Mouse (Mus musculus): Measurements from ENCODE around the gene Steap3. TPM values are rescaled to one million over a fixed set of nuclear protein-coding genes. Genes with fewer than 3 reads are reported as not detected.

Steap3 gene
- polyA plus RNA-seq, 1 experiment from 2014 or later: 19.3 TPM

DNA sequence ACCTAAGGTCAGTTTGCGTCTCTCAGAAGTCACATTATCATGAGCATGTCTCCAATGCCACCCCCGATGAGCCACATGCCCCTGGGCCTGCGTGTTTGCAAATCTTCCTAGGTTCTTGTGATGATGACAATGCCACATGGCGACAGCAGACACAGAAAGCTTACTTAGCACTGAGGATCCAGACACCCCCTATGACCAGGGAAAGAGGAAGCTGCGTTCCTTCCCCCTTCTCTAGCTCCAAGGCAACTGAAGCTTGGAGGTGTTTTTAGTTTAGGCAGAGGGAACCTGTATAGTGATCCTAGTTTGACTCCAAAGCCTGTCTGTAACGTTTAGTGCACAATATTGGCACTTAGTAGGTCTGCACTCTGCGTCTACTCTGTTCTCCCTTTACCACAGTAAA is 102.2 kb downstream of the Steap3 start:
- no peaks in the 10 kb centered on the region for H3K4me1 ChIP-seq (ENCODE audit: control insufficient read depth in 2 of 2, insufficient read depth in 2 of 2, low read length in 2 of 2)
- H3K27ac ChIP-seq (replicated peaks in 1 of 2; ENCODE audit: control insufficient read depth in 1 of 2, insufficient read depth in 1 of 2, low read depth in 2 of 2, low read length in 2 of 2): no peak overlapping the region
- H3K4me2 ChIP-seq (ENCODE audit: low read length): no peak overlapping the region
- no peak overlapping the region for H3K4me3 ChIP-seq (ENCODE audit: control insufficient read depth in 1 of 2, insufficient read depth in 1 of 2, low read depth in 1 of 2, low read length in 2 of 2)
- H3K9me3 ChIP-seq (ENCODE audit: control insufficient read depth, low read length): no peaks in the 10 kb centered on the region
- no peaks in the 10 kb centered on the region for H3K36me3 ChIP-seq (ENCODE audit: control insufficient read depth, insufficient read depth, low read length)
- ATAC-seq (ENCODE audit: insufficient number of reproducible peaks, insufficient read depth, low FRiP score, low read depth): no peak
- 71% methylated on average over 7 of the region's 7 CpGs for WGBS
- no peaks in the 10 kb centered on the region for H3K27me3 ChIP-seq (ENCODE audit: control insufficient read depth, insufficient read depth, low read length)
- no peak overlapping the region for H3K9ac ChIP-seq (ENCODE audit: low read length)

DNA sequence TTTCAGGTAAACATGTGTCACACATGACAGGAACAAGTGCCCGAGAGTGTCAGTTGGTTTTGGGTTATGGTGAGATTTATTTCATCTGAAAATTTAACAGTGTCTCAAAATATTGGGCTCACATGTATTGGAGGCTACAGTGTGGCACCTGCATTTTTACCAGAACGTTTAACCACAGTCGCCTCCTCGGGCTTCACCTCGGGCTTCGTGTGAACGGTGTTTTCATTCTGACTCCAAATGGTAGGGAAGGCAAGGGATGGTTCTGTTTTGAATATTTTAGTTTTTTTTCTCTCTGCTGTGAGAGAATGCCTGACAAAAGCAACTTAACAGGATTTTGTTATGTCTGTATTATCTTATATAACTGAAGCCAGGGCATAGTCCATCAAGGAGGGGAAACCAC is 103.8 kb downstream of the Steap3 start:
- H3K4me2 ChIP-seq (ENCODE audit: low read length): no peak overlapping the region

DNA sequence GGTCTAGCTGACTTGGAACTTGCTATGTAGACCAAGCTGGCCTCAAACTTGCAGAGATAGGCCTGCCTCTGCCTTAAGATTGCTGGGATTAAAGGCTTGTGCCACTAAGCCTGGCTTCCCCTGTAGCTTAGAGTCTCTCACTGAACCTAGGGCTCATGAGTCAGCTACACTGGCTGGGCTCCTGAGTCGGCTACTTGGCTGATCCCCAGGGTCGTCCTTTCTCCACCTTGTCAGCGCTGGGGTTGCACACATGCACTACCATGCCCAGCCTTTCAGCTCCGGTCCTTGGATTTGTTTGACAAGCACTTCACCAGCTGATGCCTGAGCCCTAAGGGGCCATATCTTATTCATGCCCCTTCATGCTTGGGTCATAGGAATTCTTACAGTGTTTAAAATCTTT is 104.5 kb downstream of the Steap3 start:
- Histone ChIP-seq H3K4me3 (ENCODE audit: control insufficient read depth in 1 of 2, insufficient read depth in 1 of 2, low read depth in 1 of 2, low read length in 2 of 2) (no peak overlapping the region), H3K36me3 (ENCODE audit: control insufficient read depth, insufficient read depth, low read length) (no peaks in the 10 kb centered on the region), H3K9me3 (ENCODE audit: control insufficient read depth, low read length) (no peaks in the 10 kb centered on the region), H3K9ac (ENCODE audit: low read length) (no peak overlapping the region), H3K27ac (replicated peaks in 1 of 2; ENCODE audit: control insufficient read depth in 1 of 2, insufficient read depth in 1 of 2, low read depth in 2 of 2, low read length in 2 of 2) (no peak overlapping the region), H3K27me3 (ENCODE audit: control insufficient read depth, insufficient read depth, low read length) (no peaks in the 10 kb centered on the region), H3K4me1 (ENCODE audit: control insufficient read depth in 2 of 2, insufficient read depth in 2 of 2, low read length in 2 of 2) (no peaks in the 10 kb centered on the region), H3K4me2 (ENCODE audit: low read length) (no peak overlapping the region)
- ATAC-seq (ENCODE audit: insufficient number of reproducible peaks, insufficient read depth, low FRiP score, low read depth): no peak
- WGBS: 52% methylated on average over 4 of the region's 4 CpGs

More for the DNA sequence above, 103.8 kb downstream of the Steap3 start:
- no peaks in the 10 kb centered on the region for H3K27me3 ChIP-seq (ENCODE audit: control insufficient read depth, insufficient read depth, low read length)
- 88% methylated on average over 7 of the region's 7 CpGs for WGBS
- H3K9ac ChIP-seq (ENCODE audit: low read length): no peak overlapping the region
- no peak overlapping the region for H3K27ac ChIP-seq (replicated peaks in 1 of 2; ENCODE audit: control insufficient read depth in 1 of 2, insufficient read depth in 1 of 2, low read depth in 2 of 2, low read length in 2 of 2)
- no peaks in the 10 kb centered on the region for H3K36me3 ChIP-seq (ENCODE audit: control insufficient read depth, insufficient read depth, low read length)
- no peak overlapping the region for H3K4me3 ChIP-seq (ENCODE audit: control insufficient read depth in 1 of 2, insufficient read depth in 1 of 2, low read depth in 1 of 2, low read length in 2 of 2)
- H3K4me1 ChIP-seq (ENCODE audit: control insufficient read depth in 2 of 2, insufficient read depth in 2 of 2, low read length in 2 of 2): no peaks in the 10 kb centered on the region
- ATAC-seq (ENCODE audit: insufficient number of reproducible peaks, insufficient read depth, low FRiP score, low read depth): no peak
- no peaks in the 10 kb centered on the region for H3K9me3 ChIP-seq (ENCODE audit: control insufficient read depth, low read length)

DNA sequence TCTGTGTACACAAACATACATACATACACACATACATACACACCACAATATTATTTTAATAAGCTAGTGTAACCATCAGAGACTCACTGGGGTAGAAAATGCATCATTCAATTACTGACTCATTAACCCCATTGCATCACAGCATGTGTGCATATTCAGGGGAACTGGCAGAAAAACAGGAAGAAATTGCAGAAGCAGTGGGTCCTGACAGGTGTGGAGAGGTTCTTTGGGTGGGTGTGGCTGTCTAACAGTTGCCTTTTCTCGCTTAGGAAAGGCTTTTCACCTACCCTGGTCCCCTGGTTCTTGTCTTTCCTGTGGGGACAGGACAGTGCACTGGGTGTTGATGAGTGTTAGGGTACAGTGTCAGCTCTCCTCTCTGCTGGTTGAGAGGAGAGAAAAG is 109.9 kb downstream of the Steap3 start:
- Histone ChIP-seq H3K4me1 (ENCODE audit: control insufficient read depth in 2 of 2, insufficient read depth in 2 of 2, low read length in 2 of 2) (no peaks in the 10 kb centered on the region), H3K36me3 (ENCODE audit: control insufficient read depth, insufficient read depth, low read length) (no peaks in the 10 kb centered on the region), H3K9me3 (ENCODE audit: control insufficient read depth, low read length) (no peaks in the 10 kb centered on the region), H3K27me3 (ENCODE audit: control insufficient read depth, insufficient read depth, low read length) (no peaks in the 10 kb centered on the region), H3K4me3 (ENCODE audit: control insufficient read depth in 1 of 2, insufficient read depth in 1 of 2, low read depth in 1 of 2, low read length in 2 of 2) (no peak overlapping the region), H3K4me2 (ENCODE audit: low read length) (no peak overlapping the region), H3K27ac (replicated peaks in 1 of 2; ENCODE audit: control insufficient read depth in 1 of 2, insufficient read depth in 1 of 2, low read depth in 2 of 2, low read length in 2 of 2) (no peak overlapping the region), H3K9ac (ENCODE audit: low read length) (no peak overlapping the region)
- ATAC-seq (ENCODE audit: insufficient number of reproducible peaks, insufficient read depth, low FRiP score, low read depth): no peak
- WGBS: 44% methylated on average over 1 of the region's 1 CpGs

DNA sequence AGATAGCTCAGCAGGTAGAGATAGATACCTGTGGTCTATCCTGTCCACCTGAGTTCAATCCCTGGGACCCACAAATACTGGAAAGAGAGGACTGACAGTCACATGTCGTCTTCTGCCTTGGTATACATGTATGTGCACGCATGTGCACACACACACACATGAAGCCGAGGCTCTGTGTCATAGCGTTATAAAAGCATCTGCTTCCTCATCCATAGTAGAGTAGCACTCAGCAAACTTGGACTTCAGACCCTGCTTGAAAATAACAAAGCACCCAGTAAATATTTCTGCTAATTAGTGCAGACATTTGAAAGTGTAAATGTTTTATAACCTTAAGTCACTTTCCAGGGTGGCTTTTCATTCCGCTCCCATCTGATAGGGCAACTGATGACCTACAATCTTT is 111.0 kb downstream of the Steap3 start:
- H3K4me3 ChIP-seq (ENCODE audit: control insufficient read depth in 1 of 2, insufficient read depth in 1 of 2, low read depth in 1 of 2, low read length in 2 of 2): no peak overlapping the region
- H3K27ac ChIP-seq (replicated peaks in 1 of 2; ENCODE audit: control insufficient read depth in 1 of 2, insufficient read depth in 1 of 2, low read depth in 2 of 2, low read length in 2 of 2): no peak overlapping the region
- no peak overlapping the region for H3K4me2 ChIP-seq (ENCODE audit: low read length)
- H3K36me3 ChIP-seq (ENCODE audit: control insufficient read depth, insufficient read depth, low read length): no peaks in the 10 kb centered on the region
- H3K9ac ChIP-seq (ENCODE audit: low read length): no peak overlapping the region
- ATAC-seq (ENCODE audit: insufficient number of reproducible peaks, insufficient read depth, low FRiP score, low read depth): no peak
- no peaks in the 10 kb centered on the region for H3K4me1 ChIP-seq (ENCODE audit: control insufficient read depth in 2 of 2, insufficient read depth in 2 of 2, low read length in 2 of 2)
- WGBS: 85% methylated on average over 5 of the region's 5 CpGs
- no peaks in the 10 kb centered on the region for H3K9me3 ChIP-seq (ENCODE audit: control insufficient read depth, low read length)
- H3K27me3 ChIP-seq (ENCODE audit: control insufficient read depth, insufficient read depth, low read length): no peaks in the 10 kb centered on the region

DNA sequence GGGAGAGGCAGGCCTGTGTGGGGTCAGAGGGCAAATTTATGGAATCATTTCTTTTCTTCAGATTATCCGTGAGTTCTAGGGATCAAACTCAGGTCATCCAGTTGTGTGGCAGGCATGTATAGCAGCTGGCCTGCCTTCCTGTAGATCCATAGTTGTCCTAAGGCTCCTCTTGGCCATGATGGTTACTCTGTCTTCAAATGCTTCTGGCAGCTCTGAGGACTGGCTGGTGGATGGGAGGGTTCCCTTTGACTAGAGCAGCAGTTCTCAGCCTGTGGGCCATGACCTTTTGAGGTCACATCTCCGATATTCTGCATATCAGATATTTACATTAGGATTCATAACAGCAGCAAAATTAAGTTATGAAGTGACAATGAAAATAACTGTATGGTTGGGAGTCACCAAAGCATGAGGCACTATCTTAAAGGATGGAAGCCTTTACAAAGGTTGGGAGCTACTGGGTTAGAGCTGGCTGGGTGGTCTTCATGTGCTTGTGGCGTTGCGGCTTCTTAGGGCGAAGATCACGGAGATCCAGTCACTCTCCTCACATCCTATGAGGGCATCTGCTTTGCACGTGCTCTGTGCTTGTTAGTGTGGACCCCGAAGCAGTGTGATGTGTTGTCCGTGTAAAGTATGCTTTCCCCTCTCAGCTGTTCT is 113.9 kb downstream of the Steap3 start:
- Histone ChIP-seq H3K9me3 (ENCODE audit: control insufficient read depth, low read length) (no peaks in the 10 kb centered on the region), H3K4me2 (ENCODE audit: low read length) (no peak overlapping the region), H3K9ac (ENCODE audit: low read length) (no peak overlapping the region), H3K36me3 (ENCODE audit: control insufficient read depth, insufficient read depth, low read length) (no peaks in the 10 kb centered on the region), H3K27ac (replicated peaks in 1 of 2; ENCODE audit: control insufficient read depth in 1 of 2, insufficient read depth in 1 of 2, low read depth in 2 of 2, low read length in 2 of 2) (no peak overlapping the region), H3K27me3 (ENCODE audit: control insufficient read depth, insufficient read depth, low read length) (no peaks in the 10 kb centered on the region), H3K4me1 (ENCODE audit: control insufficient read depth in 2 of 2, insufficient read depth in 2 of 2, low read length in 2 of 2) (no peaks in the 10 kb centered on the region), H3K4me3 (ENCODE audit: control insufficient read depth in 1 of 2, insufficient read depth in 1 of 2, low read depth in 1 of 2, low read length in 2 of 2) (no peak overlapping the region)
- WGBS: 85% methylated on average over 9 of the region's 9 CpGs
- no peak for ATAC-seq (ENCODE audit: insufficient number of reproducible peaks, insufficient read depth, low FRiP score, low read depth)

DNA sequence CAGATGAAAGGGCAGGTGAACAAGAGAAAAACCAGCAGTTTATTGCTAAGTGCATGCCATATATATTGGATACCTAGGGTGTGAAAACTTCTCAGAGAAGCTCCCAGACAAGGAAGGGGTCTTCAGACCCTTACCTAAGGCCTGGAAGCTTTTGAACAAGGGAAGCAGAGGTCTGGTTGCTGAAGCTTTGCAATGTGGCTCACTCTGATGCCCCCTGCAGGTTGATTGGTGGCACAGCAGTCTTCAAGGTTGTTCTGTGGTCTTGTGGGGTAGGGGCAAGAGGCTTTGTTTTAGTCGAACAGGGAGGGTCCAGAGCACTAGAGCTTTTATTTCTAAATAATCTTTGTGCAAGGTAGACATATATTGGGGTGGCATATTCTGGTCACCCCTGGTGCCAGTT is 117.2 kb downstream of the Steap3 start:
- no peaks in the 10 kb centered on the region for H3K27me3 ChIP-seq (ENCODE audit: control insufficient read depth, insufficient read depth, low read length)
- no peak overlapping the region for H3K9ac ChIP-seq (ENCODE audit: low read length)
- no peaks in the 10 kb centered on the region for H3K9me3 ChIP-seq (ENCODE audit: control insufficient read depth, low read length)
- no peaks in the 10 kb centered on the region for H3K36me3 ChIP-seq (ENCODE audit: control insufficient read depth, insufficient read depth, low read length)
- WGBS: 14% methylated on average over 1 of the region's 1 CpGs
- no peak overlapping the region for H3K4me2 ChIP-seq (ENCODE audit: low read length)
- no peak for ATAC-seq (ENCODE audit: insufficient number of reproducible peaks, insufficient read depth, low FRiP score, low read depth)
- no peak overlapping the region for H3K27ac ChIP-seq (replicated peaks in 1 of 2; ENCODE audit: control insufficient read depth in 1 of 2, insufficient read depth in 1 of 2, low read depth in 2 of 2, low read length in 2 of 2)
- no peak overlapping the region for H3K4me3 ChIP-seq (ENCODE audit: control insufficient read depth in 1 of 2, insufficient read depth in 1 of 2, low read depth in 1 of 2, low read length in 2 of 2)
- H3K4me1 ChIP-seq (ENCODE audit: control insufficient read depth in 2 of 2, insufficient read depth in 2 of 2, low read length in 2 of 2): no peaks in the 10 kb centered on the region

DNA sequence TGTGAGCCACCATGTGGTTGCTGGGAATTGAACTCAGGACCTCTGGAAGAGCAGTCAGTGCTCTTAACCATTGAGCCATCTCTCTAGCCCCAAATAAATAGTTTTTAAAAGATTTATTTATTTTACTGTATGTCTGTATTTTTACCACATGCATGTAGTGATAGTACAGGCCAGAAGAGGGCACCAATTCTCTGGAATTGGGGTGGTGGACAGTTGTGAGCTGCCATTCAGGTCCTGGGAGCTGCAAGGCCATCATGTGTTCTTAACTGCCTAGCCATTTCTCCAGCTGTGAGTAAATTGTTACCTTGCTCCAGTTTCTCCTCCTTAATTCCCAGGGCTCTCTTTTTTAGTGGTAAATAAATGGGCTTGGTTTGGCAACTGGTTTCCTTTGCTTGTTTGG is 118.3 kb downstream of the Steap3 start:
- Histone ChIP-seq H3K36me3 (ENCODE audit: control insufficient read depth, insufficient read depth, low read length) (no peaks in the 10 kb centered on the region), H3K4me1 (ENCODE audit: control insufficient read depth in 2 of 2, insufficient read depth in 2 of 2, low read length in 2 of 2) (no peaks in the 10 kb centered on the region), H3K27ac (replicated peaks in 1 of 2; ENCODE audit: control insufficient read depth in 1 of 2, insufficient read depth in 1 of 2, low read depth in 2 of 2, low read length in 2 of 2) (no peak overlapping the region), H3K9me3 (ENCODE audit: control insufficient read depth, low read length) (no peaks in the 10 kb centered on the region), H3K4me3 (ENCODE audit: control insufficient read depth in 1 of 2, insufficient read depth in 1 of 2, low read depth in 1 of 2, low read length in 2 of 2) (no peak overlapping the region), H3K9ac (ENCODE audit: low read length) (no peak overlapping the region), H3K27me3 (ENCODE audit: control insufficient read depth, insufficient read depth, low read length) (no peaks in the 10 kb centered on the region), H3K4me2 (ENCODE audit: low read length) (no peak overlapping the region)
- no peak for ATAC-seq (ENCODE audit: insufficient number of reproducible peaks, insufficient read depth, low FRiP score, low read depth)
